Mouse (Mus musculus) urinary bladder, postnatal 4 days (tissue): ENCODE measurements around the gene Fis1.
A peak's percentile ranks its signal among the peaks of the same experiment; 100 is the strongest.

Experiments
- DNase-seq, 2 experiments: peaks; one replicate each; pipeline ENCODE4 v3.0.0; 2021 to 2022; ENCODE audit warnings: low spot score in 2 of 2

Fis1 gene

DNA sequence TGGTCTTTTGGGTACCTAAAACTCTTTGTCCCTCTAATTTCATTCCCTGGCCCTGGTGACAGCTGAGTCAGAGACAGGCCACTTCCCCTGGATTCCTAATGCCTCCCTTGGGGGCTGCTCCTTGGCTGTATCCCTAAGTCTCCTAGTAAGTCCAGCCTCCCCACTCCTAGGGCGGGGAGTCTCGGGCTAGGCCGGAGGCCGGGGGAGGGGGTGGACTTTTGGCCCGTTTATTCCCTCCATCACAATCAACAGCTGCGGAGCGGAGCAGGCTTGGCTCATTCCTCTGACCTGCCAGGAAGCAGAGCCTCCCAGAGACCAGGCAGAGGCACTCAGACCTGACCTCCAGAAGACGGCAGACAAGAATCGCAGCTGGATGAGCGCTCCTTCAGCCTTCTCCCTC, 14.5 kb downstream of the Fis1 start:
- peak; percentile 56 to 67 for DNase-seq

GRCm38 (mm10) chr5:136970703-136971102, 17.6 kb downstream of the Fis1 start:
- no peak for DNase-seq

DNA sequence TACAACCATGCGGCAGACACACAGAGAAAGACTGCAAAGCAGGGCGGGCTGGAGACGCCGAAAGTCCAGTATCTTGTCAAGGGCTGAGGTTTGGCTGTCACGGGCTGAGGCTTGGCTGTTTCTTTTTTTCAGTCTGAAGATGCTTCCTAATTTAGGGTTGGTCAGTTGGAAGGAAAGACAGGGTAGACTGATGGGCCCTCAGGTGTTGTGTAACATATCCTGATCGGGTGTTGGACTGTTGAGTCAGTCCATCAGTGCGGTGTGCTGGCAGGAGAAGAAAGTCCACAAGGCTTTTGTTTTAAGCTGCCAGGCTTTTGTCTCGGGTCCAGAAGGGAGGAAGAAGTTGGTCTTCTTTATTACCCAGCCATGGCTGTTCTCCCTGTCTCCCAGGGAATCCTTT, 20.6 kb downstream of the Fis1 start:
- no peak for DNase-seq

DNA sequence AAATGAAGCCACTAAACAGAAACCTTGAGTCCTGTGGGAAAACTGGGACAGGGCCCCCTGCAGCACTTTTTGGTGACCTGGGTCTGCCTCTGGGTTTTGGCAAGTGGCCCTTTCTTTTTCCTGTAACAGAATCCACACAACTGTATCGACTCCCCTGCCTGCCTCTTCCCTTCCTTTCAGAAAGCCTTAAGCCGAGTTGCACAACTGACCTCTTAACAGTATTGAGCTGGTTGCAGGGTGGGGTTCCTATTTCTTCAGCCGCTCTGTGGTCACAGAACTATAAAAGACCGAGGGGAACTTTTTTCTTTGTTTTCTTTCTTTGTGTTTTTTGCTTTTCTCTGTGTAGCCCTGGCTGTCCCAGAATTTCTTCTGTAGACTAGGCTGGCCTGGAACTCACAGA, 24.7 kb downstream of the Fis1 start:
- no peak for DNase-seq

- no peak for DNase-seq
These were observed 26.7 kb downstream of the Fis1 start for GRCm38 (mm10) chr5:136979762-136980161.

DNA sequence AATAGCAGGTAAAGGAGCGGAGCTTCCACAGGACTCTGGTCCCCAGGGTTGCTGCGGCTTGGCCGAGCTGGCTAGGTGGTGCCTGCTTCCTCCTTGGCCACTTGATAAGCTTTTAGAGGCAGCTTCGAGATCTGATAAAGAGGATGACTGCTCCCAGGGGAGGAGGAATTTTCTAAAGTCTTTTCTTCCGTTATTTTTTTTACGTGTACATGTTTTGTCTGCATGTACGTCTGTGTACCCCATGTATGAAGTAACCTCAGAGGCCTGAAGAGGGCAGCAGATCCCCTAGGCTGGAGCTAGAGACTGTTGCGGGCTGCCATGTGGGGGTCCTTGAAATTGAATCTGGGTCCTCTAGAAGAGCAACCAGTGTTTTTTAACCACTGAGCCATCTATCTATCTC, 27.9 kb downstream of the Fis1 start:
- DNase-seq, result no peak

- no peak for DNase-seq
These were observed 29.4 kb downstream of the Fis1 start for GRCm38 (mm10) chr5:136982338-136982930.

- DNase-seq, result no peak
These were observed 31.8 kb downstream of the Fis1 start for GRCm38 (mm10) chr5:136984828-136985227.

GRCm38 (mm10) chr5:136986695-136987137, 33.6 kb downstream of the Fis1 start, which contains the start of gene Plod3:
Gene Plod3, plus strand, starts transcription at chr5:136987019.
- DNase-seq, result peak; percentile 93 to 96

DNA sequence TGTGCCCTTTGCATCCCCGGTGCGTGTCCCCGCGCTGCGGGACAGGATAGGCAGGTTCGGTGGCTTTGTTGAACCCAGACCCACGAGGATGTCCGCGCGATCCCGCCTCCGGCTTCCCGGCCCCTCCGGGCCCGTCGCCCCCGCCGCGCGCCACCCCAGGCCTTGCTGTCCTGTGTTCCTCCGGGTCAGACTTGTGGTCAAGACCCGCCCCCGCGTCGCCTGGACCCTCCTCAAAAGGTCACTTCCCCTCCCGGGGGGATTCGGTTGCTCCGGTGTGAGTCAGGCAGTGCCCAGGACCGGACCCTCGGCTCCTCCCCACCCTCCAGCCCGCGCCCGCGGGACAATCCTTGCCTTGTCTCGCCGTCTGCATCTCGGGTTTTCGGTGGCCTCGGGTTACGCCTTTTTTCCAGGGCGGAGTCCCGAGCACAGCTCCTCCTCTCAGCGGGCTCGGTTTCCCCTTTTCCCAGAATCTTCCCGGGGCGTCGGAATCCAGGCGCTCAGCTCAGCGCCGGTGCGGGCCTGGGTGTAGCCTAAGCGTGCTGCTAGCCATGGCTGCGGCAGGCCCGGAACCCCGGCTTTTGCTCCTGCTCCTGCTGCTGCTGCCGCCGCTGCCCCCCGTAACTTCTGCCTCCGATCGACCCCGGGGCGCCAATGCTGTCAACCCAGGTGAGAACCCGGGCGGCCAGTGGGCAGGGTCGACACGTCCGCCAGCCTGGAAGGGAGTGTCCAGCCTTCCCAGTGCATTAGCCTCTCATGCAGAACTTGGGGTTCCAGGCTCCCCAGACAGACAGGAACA, 34.3 kb downstream of the Fis1 start:
- peak; percentile 70 to 76 for DNase-seq

- no peak for DNase-seq
These were observed 34.8 kb downstream of the Fis1 start, which contains the start of gene Znhit1 for GRCm38 (mm10) chr5:136987934-136988271. Gene Znhit1, minus strand, starts transcription at chr5:136988021.

GRCm38 (mm10) chr5:136988420-136988819, 35.3 kb downstream of the Fis1 start:
- no peak for DNase-seq

GRCm38 (mm10) chr5:136989801-136990200, 36.7 kb downstream of the Fis1 start:
- no peak for DNase-seq

GRCm38 (mm10) chr5:136999449-136999848, 46.4 kb downstream of the Fis1 start:
- no peak for DNase-seq

- no peak for DNase-seq
These were observed 47.5 kb downstream of the Fis1 start for GRCm38 (mm10) chr5:137000612-137001011.

- DNase-seq, result no peak
These were observed 54.2 kb downstream of the Fis1 start for GRCm38 (mm10) chr5:137007276-137007675.

DNA sequence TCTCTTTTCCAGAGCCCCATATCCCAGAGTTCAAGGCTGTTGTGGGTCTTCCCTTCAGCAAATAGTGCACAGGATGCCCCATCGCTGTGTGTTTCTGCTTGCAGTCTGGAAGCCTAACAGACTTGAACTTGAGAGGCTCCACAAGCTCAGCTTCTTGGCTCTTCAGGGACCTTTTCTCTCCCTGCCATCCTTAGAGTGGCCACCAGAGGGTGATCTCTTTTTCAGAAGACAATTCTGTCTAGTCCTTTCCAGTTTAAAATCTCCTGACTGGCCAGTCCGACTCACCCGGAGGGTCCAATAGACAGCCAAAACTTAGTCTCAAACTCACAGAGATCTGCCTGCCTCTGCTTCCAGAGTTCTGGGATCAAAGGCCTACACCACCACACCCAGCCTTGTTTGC, 56.9 kb downstream of the Fis1 start:
- DNase-seq, result no peak

- DNase-seq, result no peak
These were observed 59.4 kb downstream of the Fis1 start for GRCm38 (mm10) chr5:137012401-137012950.
